Mouse (Mus musculus): ENCODE measurements at regions not wholly inside any gene's neighbourhood (a gene's known extent, or its start where the extent isn't known, plus 50 kb on each side); places are given as distances from the start of the nearest gene placed in this dataset.

- TF ChIP-seq EP300 (optimal IDR thresholded peaks at IDR 0.05): no peak
- TF ChIP-seq CTCF (IDR thresholded peaks at IDR 0.05; ENCODE audit: low read depth): no peak
Observed at GRCm38 (mm10) chr6:140189601-140190000, 148.3 kb upstream of the Plcz1 start.

Measured in stomach, postnatal 0 days (tissue).